Mouse (Mus musculus): ENCODE measurements around the gene Zfp592.

Zfp592 gene

DNA sequence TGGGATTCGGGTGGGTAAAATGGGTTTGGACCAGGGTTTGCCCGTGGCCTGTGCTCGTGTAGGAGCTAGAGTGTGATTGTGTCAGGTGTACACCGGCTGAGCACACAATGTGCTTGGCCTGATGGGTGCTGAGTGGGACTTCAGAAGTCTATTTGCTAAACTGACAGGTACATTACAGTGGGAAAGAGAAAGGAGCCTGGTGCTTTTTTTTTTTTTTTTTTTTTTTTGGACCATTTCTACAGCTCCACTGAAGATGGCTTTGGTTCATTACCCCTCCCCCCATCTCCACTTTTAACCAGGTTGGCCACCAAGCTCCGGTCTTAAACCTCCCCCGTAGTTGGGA, 1.2 kb downstream of the Zfp592 start:
- no peak for DNase-seq

DNA sequence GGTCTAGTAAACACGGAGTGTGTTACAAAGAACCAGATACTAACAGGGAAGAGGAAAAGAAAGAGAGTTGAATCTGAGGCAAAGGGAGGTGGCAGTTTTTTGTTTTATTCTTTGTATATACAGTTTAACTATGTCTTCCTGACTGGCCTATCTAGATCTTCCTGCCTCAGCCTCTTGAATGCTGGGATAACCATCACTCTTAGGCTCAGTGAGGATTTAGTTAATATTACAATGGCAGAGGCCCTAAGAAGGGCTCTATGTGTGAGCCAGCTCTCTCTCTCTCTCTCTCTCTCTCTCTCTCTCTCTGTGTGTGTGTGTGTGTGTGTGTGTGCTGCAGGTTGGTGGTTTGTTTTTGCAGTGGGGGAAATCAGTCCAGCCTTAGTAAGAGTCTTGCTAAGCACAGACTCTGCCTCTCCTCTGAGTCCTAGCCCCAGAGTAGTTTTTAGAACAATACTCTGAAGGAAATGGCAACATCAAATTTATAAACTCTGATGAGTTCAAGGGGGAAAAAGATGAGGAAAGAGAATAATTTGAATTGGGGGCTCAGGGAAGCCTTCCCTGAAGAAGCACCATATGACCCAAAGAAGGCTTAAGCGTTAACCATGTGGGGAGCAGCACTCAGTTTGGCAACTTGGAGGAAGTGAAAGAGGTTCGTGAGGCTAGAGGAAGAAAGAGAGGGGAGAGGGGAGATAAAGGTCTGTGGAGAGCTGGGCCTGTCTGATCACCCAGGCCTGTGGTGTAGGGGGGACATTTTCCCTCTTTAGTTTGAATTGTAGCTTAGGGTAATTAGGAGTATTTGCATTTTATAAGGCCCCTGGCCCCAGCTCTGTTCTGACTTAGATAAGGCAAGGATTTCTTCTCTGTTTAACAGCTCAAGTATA, 2.0 kb downstream of the Zfp592 start:
- no peak for DNase-seq

DNA sequence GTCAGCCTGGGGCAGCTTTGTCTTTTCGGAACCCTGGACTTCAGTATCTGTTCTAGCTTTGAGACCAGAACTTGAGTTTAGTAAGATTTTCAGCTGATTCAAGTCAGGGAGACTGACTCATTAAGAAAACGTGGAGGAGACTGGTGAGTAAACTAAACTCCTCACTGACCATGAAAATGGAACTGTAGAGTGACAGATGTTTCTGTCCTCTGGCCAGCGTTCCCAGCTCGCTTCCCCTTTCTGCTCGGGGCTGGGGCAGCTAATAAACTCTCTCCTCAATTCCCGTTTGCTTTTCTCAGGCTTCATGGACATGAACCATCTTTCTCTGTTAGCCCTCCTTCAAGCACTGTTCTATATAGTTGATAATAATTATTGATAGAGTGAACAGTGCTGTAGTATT, 4.3 kb downstream of the Zfp592 start:
- DNase-seq, result no peak

GRCm38 (mm10) chr7:80999536-80999935, 6.1 kb downstream of the Zfp592 start:
- no peak for DNase-seq

GRCm38 (mm10) chr7:81001844-81002243, 8.4 kb downstream of the Zfp592 start:
- DNase-seq, result no peak

DNA sequence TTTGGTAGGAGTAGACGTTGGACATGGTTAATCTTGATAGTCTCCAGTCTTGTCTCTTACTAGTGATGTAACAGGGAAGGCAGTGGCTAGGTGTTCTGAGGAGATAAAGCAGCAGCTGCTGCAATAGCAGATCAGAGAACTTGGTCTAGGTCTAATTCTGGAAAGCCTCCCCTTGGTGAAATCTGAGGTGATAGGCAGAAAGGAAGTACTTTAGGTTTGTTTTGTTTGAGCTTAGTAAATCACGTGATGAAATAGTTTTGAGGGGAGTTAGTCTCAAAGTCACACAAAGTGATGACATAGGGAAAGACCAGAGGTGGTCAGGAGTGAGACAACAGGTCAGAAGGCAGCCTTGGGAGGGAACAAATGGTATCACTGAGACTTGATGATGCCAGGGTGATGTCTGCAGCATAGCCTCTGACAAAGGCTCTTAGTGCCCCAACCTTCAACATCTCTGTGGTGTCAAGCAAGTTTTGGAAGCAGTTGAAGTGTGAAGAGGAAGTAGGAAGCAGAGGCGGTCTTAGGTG, 11.1 kb downstream of the Zfp592 start:
- DNase-seq, result no peak

DNA sequence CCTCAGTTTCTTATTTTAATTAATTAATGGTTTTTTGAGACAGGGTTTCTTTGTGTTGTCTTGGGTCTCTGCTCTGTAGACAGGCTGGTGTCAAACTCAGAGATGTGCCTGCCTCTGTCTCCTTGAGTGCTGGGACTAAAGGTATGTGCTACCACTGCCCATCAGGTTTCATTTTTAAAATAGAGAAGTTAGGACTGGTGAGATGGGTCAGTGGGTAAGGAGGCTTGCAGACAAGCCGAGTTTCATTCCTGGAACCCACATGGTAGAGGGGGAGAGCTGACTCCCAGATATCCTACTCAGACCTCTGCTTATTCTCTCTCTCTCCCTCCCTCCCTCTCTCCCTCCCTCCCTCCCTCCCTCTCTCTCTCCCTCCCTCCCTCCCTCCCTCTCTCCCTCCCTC, 12.5 kb downstream of the Zfp592 start:
- no peak for DNase-seq

GRCm38 (mm10) chr7:81008285-81008684, 14.8 kb downstream of the Zfp592 start:
- no peak for DNase-seq

DNA sequence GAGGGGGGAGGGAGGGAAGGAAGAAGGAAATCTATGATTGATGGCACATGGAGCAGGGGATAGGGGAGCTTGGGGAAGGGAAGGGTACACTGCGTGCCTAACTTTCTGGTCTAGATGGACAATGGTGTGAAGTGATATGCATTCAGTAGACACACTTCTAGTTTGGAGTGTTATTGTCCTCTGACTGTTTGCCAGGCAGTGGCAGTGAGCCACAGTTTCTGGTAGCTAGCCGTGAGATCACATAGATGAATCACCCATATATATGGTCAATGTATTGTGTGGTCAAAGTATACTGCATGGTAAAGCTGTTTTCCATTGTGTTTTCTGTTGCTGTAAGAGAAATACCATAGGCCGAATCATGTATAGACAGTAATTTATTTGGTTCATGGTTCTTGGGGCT, 18.1 kb downstream of the Zfp592 start:
- DNase-seq, result no peak

DNA sequence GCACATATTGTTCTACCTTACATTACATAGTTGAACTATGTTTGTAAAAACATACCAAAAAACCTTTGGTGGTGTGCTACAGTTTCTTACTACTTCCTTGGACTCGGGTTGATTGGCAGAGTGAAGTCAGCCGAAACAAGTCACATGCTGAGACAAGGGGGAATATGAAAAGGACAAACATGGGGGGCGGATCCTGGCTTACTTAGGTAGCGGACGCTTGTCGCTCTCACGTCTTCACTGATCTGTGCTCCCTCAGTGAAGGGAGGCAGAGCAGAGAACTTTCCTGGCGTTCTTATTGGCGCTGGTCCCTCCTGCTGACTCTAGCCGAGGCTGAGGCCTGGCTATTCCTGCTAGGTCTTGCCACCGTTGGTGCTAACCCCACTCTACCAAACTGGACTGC, 26.8 kb downstream of the Zfp592 start:
- DNase-seq, result no peak

DNA sequence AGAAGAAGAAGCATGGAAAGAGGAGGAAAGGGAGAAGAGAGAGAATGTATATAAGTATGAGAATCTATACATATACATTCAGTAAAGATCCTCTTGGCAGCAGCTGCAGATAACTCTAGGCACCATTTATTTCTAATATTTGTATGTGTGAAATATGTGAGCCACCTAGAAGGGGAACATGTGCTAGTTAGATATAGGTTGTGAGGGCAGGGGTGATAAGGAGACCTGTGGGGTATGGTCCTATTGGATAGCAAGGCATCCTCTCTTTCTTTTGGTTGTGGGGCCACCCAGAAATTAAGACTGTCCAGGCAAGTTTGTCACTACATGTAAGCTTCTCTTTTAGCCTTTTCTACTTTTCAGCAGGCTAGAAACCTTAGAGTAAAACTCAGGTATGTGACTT, 29.2 kb downstream of the Zfp592 start:
- DNase-seq, result no peak

DNA sequence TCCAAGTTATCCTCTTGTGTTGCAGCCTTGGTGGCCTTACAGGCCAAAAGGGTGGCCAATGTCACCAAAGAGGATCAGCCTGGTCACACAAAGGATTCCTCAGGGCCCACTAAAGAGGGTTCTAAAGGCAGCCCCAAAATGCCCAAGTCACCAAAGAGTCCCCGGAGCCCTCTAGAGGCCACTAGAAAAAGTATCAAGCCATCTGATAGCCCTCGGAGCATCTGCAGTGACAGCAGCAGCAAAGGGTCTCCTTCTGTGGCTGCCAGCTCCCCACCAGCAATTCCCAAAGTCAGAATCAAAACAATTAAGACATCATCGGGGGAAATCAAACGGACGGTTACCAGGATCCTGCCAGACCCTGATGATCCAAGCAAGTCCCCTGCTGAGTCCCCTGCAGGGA, 30.6 kb downstream of the Zfp592 start:
- DNase-seq, result no peak

GRCm38 (mm10) chr7:81024651-81025050, 31.2 kb downstream of the Zfp592 start:
- no peak for DNase-seq

GRCm38 (mm10) chr7:81025751-81026150, 32.3 kb downstream of the Zfp592 start:
- DNase-seq, result no peak

GRCm38 (mm10) chr7:81039711-81040110, 46.2 kb downstream of the Zfp592 start:
- DNase-seq, result no peak

- no peak for DNase-seq
Observed at GRCm38 (mm10) chr7:81043023-81043620, 49.6 kb downstream of the Zfp592 start.

DNA sequence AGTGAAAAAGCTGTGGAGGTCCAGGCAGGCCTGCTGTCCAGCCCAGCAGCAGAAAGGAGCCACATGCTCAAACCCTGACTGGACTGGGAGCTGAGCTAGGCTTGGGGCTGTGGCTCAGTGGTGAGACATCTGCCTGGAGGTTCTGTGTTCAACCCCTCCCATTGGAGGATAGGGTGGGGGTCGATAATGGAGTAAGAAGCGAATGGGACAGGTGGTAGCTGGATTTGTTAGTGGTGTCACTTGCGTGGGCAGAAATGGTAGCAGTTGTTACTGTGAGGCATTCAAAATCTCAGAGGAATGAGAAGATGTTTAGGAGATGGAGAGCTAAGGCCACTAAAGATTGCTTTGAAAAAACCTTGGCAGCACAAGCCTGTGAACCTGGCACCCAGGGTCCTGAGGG, 54.4 kb downstream of the Zfp592 start:
- no peak for DNase-seq

- DNase-seq, result no peak
Observed at GRCm38 (mm10) chr7:81048513-81048912, 55.0 kb downstream of the Zfp592 start.

GRCm38 (mm10) chr7:81049966-81050365, 56.5 kb downstream of the Zfp592 start:
- DNase-seq, result no peak

- no peak for DNase-seq
Observed at GRCm38 (mm10) chr7:81055709-81056370, 62.4 kb downstream of the Zfp592 start.

GRCm38 (mm10) chr7:81057471-81057870, 64.0 kb downstream of the Zfp592 start, which contains the start of gene Alpk3:
Gene Alpk3 (plus strand): TSS chr7:81057600.
- no peak for DNase-seq

DNA sequence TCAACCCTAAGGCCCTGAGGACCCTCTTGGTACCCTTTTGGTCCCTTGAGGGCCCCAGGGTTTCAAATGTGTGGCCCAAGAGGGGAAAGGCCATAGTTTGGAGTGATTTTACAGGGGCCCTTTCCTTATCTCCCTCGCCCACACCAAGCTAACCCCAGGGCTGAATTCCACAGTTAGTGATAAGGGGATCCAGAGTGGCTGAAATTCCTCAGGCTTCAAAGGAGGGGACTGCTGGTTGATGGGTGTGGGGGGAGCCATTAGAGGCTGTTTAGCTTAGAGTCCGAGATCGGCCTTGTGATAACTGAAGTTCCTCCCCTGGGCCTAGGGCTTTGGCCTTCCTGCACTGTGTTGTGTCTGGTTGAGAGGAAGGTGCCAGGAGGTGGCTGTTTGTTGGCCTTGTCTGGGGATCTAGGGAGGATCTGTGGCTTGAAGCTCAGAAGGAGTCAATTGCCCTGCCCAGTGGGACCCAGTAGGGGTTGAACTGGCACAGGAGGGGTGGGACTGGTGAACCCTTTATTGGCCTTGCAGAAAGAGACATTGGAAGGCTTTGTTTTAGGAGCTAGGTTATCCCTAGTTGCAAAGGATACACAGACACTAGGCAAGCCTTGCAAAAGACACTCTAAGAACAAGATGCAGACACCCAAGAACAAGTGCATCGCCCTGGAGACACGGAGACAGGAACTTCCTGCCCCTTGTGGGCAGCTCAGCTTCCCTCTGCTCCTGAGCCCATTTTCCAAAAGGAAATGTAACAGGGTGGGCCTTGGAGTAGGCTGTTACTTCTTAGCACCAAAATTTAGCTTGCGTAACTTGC, 64.6 kb downstream of the Zfp592 start:
- DNase-seq, result no peak

DNA sequence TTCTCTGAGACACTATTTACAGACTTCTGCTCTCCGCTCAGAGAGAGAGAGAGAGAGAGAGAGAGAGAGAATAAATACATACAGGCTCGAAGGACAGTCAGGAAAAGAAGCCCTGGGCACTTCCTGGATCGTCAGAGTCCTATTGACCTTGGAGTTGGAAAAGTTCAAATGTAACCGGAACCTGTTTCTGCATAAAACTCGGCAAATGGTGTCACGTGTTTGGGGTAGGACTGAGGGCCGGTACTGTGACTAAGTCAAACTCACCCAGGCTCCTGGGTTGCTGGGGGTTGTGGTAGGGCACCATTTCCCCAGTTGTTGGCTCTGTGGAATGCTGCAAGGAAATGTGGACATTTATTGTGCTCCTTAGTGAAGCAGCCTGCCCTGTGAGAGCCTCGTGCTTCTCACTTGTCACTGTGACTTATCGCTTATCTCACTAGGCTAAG, 65.3 kb downstream of the Zfp592 start:
- no peak for DNase-seq
